Mouse (Mus musculus): ENCODE data around the gene Fbxo44. TPM values are rescaled to one million over a fixed set of nuclear protein-coding genes. Genes with fewer than 3 reads are reported as not detected.
A peak's percentile ranks its signal among the peaks of the same experiment; 100 is the strongest.

Gene Fbxo44
- polyA plus RNA-seq, 1 experiment: not detected

DNA sequence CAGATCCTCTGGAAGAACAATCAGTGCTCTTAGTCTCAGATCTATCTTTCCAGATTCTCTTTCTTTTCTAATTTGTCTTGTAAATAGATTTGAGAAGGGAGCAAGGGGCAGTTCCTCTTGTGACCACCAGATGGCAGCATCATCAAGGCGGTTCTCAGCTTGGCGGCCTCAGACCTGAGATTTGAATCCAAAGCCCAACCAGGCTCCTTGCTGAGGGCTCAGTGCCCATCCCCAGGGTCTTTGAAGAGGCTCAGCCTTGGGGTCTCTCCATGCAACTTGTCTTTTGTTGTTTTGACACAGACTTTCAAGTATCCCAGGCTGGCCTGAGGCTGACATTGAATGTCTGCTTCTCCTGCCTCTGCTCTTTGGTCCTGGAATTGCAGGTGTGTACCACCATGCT is 10.6 kb upstream of the Fbxo44 start:
- Histone ChIP-seq H3K27ac (ENCODE audit: control insufficient read depth, insufficient read depth, low read depth, low read length, poor library complexity) (no peak overlapping the region), H3K4me1 (ENCODE audit: control insufficient read depth, insufficient read depth, low read length) (no peaks in the 10 kb centered on the region), H3K4me3 (replicated peaks; ENCODE audit: control insufficient read depth, low read depth, low read length) (no peak overlapping the region)
- WGBS: 2% methylated on average over 2 of the region's 2 CpGs
- TF ChIP-seq CTCF (IDR thresholded peaks at IDR 0.05; ENCODE audit: control insufficient read depth, insufficient read depth, low read length): peak; percentile 92
- TF ChIP-seq POLR2A (IDR thresholded peaks at IDR 0.05; ENCODE audit: borderline replicate concordance, control insufficient read depth, low read depth, low read length): no peak

DNA sequence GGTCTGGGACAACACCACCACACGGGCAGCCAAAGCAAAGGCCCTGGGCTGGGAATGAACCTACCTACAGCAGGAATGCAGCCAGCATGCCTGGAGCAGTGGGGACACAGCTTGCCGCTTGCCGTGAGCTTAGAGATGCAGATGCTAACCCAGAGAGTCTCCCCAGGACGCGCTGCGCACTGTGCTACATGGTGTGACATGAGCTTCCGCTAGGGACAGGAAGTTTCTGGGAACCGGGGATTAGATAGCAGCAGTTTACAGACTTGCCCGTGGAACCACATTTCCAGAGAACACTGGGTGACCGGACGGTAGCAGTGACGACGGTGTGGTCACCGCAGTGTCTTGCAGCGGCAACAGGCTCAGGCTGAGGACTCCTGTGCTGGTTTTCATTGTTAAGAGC is 9.3 kb upstream of the Fbxo44 start:
- WGBS: 9% methylated on average over 15 of the region's 15 CpGs
- H3K4me3 ChIP-seq (replicated peaks; ENCODE audit: control insufficient read depth, low read depth, low read length): no peak overlapping the region
- TF ChIP-seq POLR2A (IDR thresholded peaks at IDR 0.05; ENCODE audit: borderline replicate concordance, control insufficient read depth, low read depth, low read length) (no peak), CTCF (IDR thresholded peaks at IDR 0.05; ENCODE audit: control insufficient read depth, insufficient read depth, low read length) (no peak)
- H3K27ac ChIP-seq (ENCODE audit: control insufficient read depth, insufficient read depth, low read depth, low read length, poor library complexity): no peak overlapping the region
- H3K4me1 ChIP-seq (ENCODE audit: control insufficient read depth, insufficient read depth, low read length): no peaks in the 10 kb centered on the region

GRCm38 (mm10) chr4:148168287-148168686 is 8.0 kb upstream of the Fbxo44 start:
- TF ChIP-seq POLR2A (IDR thresholded peaks at IDR 0.05; ENCODE audit: borderline replicate concordance, control insufficient read depth, low read depth, low read length): no peak
- peak; percentile 84 for TF ChIP-seq CTCF (IDR thresholded peaks at IDR 0.05; ENCODE audit: control insufficient read depth, insufficient read depth, low read length)
- Histone ChIP-seq H3K27ac (ENCODE audit: control insufficient read depth, insufficient read depth, low read depth, low read length, poor library complexity) (no peak overlapping the region), H3K4me1 (ENCODE audit: control insufficient read depth, insufficient read depth, low read length) (no peaks in the 10 kb centered on the region), H3K4me3 (replicated peaks; ENCODE audit: control insufficient read depth, low read depth, low read length) (no peak overlapping the region)
- 15% methylated on average over 7 of the region's 7 CpGs for WGBS

- peak; percentile 66 for TF ChIP-seq CTCF (IDR thresholded peaks at IDR 0.05; ENCODE audit: control insufficient read depth, insufficient read depth, low read length)
- TF ChIP-seq POLR2A (IDR thresholded peaks at IDR 0.05; ENCODE audit: borderline replicate concordance, control insufficient read depth, low read depth, low read length): no peak
- WGBS: 10% methylated on average over 4 of the region's 4 CpGs
- Histone ChIP-seq H3K27ac (ENCODE audit: control insufficient read depth, insufficient read depth, low read depth, low read length, poor library complexity) (no peak overlapping the region), H3K4me1 (ENCODE audit: control insufficient read depth, insufficient read depth, low read length) (no peaks in the 10 kb centered on the region), H3K4me3 (replicated peaks; ENCODE audit: control insufficient read depth, low read depth, low read length) (no peak overlapping the region)
Observed at GRCm38 (mm10) chr4:148166986-148167385, 6.7 kb upstream of the Fbxo44 start.

GRCm38 (mm10) chr4:148166431-148166830 is 6.1 kb upstream of the Fbxo44 start:
- WGBS: 23% methylated on average over 10 of the region's 10 CpGs
- Histone ChIP-seq H3K27ac (ENCODE audit: control insufficient read depth, insufficient read depth, low read depth, low read length, poor library complexity) (no peak overlapping the region), H3K4me3 (replicated peaks; ENCODE audit: control insufficient read depth, low read depth, low read length) (no peak overlapping the region), H3K4me1 (ENCODE audit: control insufficient read depth, insufficient read depth, low read length) (no peaks in the 10 kb centered on the region)
- TF ChIP-seq CTCF (IDR thresholded peaks at IDR 0.05; ENCODE audit: control insufficient read depth, insufficient read depth, low read length): no peak
- TF ChIP-seq POLR2A (IDR thresholded peaks at IDR 0.05; ENCODE audit: borderline replicate concordance, control insufficient read depth, low read depth, low read length): no peak

- TF ChIP-seq CTCF (IDR thresholded peaks at IDR 0.05; ENCODE audit: control insufficient read depth, insufficient read depth, low read length) (no peak), POLR2A (IDR thresholded peaks at IDR 0.05; ENCODE audit: borderline replicate concordance, control insufficient read depth, low read depth, low read length) (no peak)
- H3K4me3 ChIP-seq (replicated peaks; ENCODE audit: control insufficient read depth, low read depth, low read length): no peak overlapping the region
- H3K4me1 ChIP-seq (ENCODE audit: control insufficient read depth, insufficient read depth, low read length): no peaks in the 10 kb centered on the region
- WGBS: 19% methylated on average over 17 of the region's 17 CpGs
- no peak overlapping the region for H3K27ac ChIP-seq (ENCODE audit: control insufficient read depth, insufficient read depth, low read depth, low read length, poor library complexity)
Observed at GRCm38 (mm10) chr4:148165551-148165950, 5.3 kb upstream of the Fbxo44 start.

GRCm38 (mm10) chr4:148164461-148164860 is 4.2 kb upstream of the Fbxo44 start:
- TF ChIP-seq CTCF (IDR thresholded peaks at IDR 0.05; ENCODE audit: control insufficient read depth, insufficient read depth, low read length): no peak
- no peak for TF ChIP-seq POLR2A (IDR thresholded peaks at IDR 0.05; ENCODE audit: borderline replicate concordance, control insufficient read depth, low read depth, low read length)
- Histone ChIP-seq H3K27ac (ENCODE audit: control insufficient read depth, insufficient read depth, low read depth, low read length, poor library complexity) (no peak overlapping the region), H3K4me3 (replicated peaks; ENCODE audit: control insufficient read depth, low read depth, low read length) (no peak overlapping the region), H3K4me1 (ENCODE audit: control insufficient read depth, insufficient read depth, low read length) (no peaks in the 10 kb centered on the region)
- 4% methylated on average over 16 of the region's 16 CpGs for WGBS

- peak overlapping the region; percentile 7; the same call in 1 of the 2 replicates for H3K27ac ChIP-seq (ENCODE audit: control insufficient read depth, insufficient read depth, low read depth, low read length, poor library complexity)
- TF ChIP-seq CTCF (IDR thresholded peaks at IDR 0.05; ENCODE audit: control insufficient read depth, insufficient read depth, low read length) (peak; percentile 70), POLR2A (IDR thresholded peaks at IDR 0.05; ENCODE audit: borderline replicate concordance, control insufficient read depth, low read depth, low read length) (no peak)
- no peak overlapping the region for H3K4me3 ChIP-seq (replicated peaks; ENCODE audit: control insufficient read depth, low read depth, low read length)
- WGBS: under 1% methylated on average over 29 of the region's 29 CpGs
- H3K4me1 ChIP-seq (ENCODE audit: control insufficient read depth, insufficient read depth, low read length): no peaks in the 10 kb centered on the region; the same call in 1 of the 2 replicates
Observed at GRCm38 (mm10) chr4:148164002-148164439, 3.7 kb upstream of the Fbxo44 start.

Data from bone marrow, adult 2 months (tissue).